Mouse (Mus musculus) adrenal gland, postnatal 25 days (tissue): ENCODE measurements around the gene Fat2. TPM values are rescaled to one million over a fixed set of nuclear protein-coding genes. Genes with fewer than 3 reads are reported as not detected.

ENCODE experiments used
- total RNA-seq: library from RNA; stranded (reverse); gene quantifications from 2 replicates; pipeline ENCODE4 v1.2.3, GENCODE M21; 2021

The Fat2 gene
- total RNA-seq, 1 experiment from 2014 or later = not detected

Other genes starting within 250 kb of the Fat2 start
- 211 and 223 TPM in 2 replicates for gene Gm2a, start 238.4 kb downstream of the Fat2 start, total RNA-seq
- not detected in 2 replicates for gene Slc36a3, start 184.9 kb downstream of the Fat2 start, total RNA-seq
- gene Slc36a2, start 151.5 kb downstream of the Fat2 start, total RNA-seq = 58.3 and 78.2 TPM in 2 replicates
- 16.7 and 26.4 TPM in 2 replicates for gene Slc36a1, start 132.2 kb downstream of the Fat2 start, total RNA-seq
- gene Sparc, start 86.6 kb upstream of the Fat2 start, total RNA-seq = 3,454 and 3,884 TPM in 2 replicates
- 310 and 356 TPM in 2 replicates for gene Atox1, start 124.7 kb upstream of the Fat2 start, total RNA-seq
- gene G3bp1, start 133.1 kb upstream of the Fat2 start, total RNA-seq = 57.6 and 63.6 TPM in 2 replicates